Mouse (Mus musculus) E14TG2a.4 (cell line): ENCODE measurements around the gene Cdc37.

ENCODE experiments used
- CTCF ChIP-seq: conservative IDR thresholded peaks from 2 replicates; pipeline ENCODE4 v1.5.1; 2014; ENCODE audit warnings: low read length
- NANOG ChIP-seq: IDR thresholded peaks from 2 replicates; pipeline ENCODE4 v1.6.1; 2014; ENCODE audit warnings: borderline replicate concordance, low read length, mixed read lengths
- POU5F1 ChIP-seq: IDR thresholded peaks from 2 replicates; pipeline ENCODE4 v1.6.1; 2014; ENCODE audit warnings: low read length, borderline replicate concordance

- TF ChIP-seq CTCF (no peak), NANOG (no peak), POU5F1 (no peak)
Measured at GRCm38 (mm10) chr9:21090537-21090936, 59.2 kb downstream of the Cdc37 start.
